Mouse (Mus musculus) forebrain, embryonic 14.5 days (tissue): ENCODE results near the gene Gm10644. TPM values are rescaled to one million over a fixed set of nuclear protein-coding genes. Genes with fewer than 3 reads are reported as not detected.

ENCODE experiments used
- ATAC-seq: fragments of 200-750 bp; cut with Nextera tagmentation; 2 replicates; pipeline ENCODE4 v1.8.0; 2017; ENCODE audit warnings: mild to moderate bottlenecking, moderate library complexity
- DNase-seq: peaks from one replicate; pipeline ENCODE4 v3.0.0-alpha.2; 2015; ENCODE audit warnings: low spot score
- H3K27ac ChIP-seq: fragments of 300-500 bp; sonication (generic); 2 replicates; pipeline ENCODE4 v1.5.1; 2014; ENCODE audit warnings: low read depth, mild to moderate bottlenecking, control low read depth, low read length, moderate library complexity
- H3K27me3 ChIP-seq: fragments of 300-500 bp; sonication (generic); replicated peaks from 2 replicates; pipeline ENCODE4 v1.6.1; 2014; ENCODE audit warnings: low read length, control low read depth, mixed read lengths; ENCODE audit not compliant: control insufficient read depth, insufficient read depth
- H3K36me3 ChIP-seq: fragments of 300-500 bp; sonication (generic); 2 replicates; pipeline ENCODE4 v1.6.1; 2014; ENCODE audit warnings: low read length, control low read depth; ENCODE audit not compliant: control insufficient read depth, insufficient read depth
- H3K4me1 ChIP-seq: fragments of 300-500 bp; sonication (generic); 2 replicates; pipeline ENCODE4 v1.6.1; 2014; ENCODE audit warnings: antibody characterized with exemption, low read length, control low read depth; ENCODE audit not compliant: control insufficient read depth, insufficient read depth
- H3K4me2 ChIP-seq: fragments of 300-500 bp; sonication (generic); 2 replicates; pipeline ENCODE4 v1.6.1; 2014; ENCODE audit warnings: mild to moderate bottlenecking, control low read depth, low read length
- H3K4me3 ChIP-seq: fragments of 300-500 bp; sonication (generic); 2 replicates; pipeline ENCODE4 v1.5.1; 2014; ENCODE audit warnings: low read depth, low read length, control low read depth
- H3K9ac ChIP-seq: fragments of 300-500 bp; sonication (generic); 2 replicates; pipeline ENCODE4 v1.6.1; 2014; ENCODE audit warnings: mild to moderate bottlenecking, low read length, control low read depth, moderate library complexity
- H3K9me3 ChIP-seq: fragments of 300-500 bp; sonication (generic); replicated peaks from 2 replicates; pipeline ENCODE4 v1.6.1; 2016; ENCODE audit warnings: low read length, control low read depth, mixed read lengths; ENCODE audit not compliant: control insufficient read depth
- WGBS: fragments of 180-500 bp; shearing (Covaris S2); extraction: QIAGEN DNeasy Blood & Tissue Kit; methylation state at CpG from one replicate; pipeline ENCODE4 v1.1.7; 2014; 5-methylcytosine and 5-hydroxymethylcytosine counted together
- polyA plus RNA-seq: library from polyadenylated mRNA; unstranded; fragments of >200 nt; fragmentation: Nextera tagmentation; extraction: Ambion mirVana; gene quantifications from 2 replicates; pipeline ENCODE4 v1.2.1, GENCODE M21; 2014

Gm10644 gene
- 0.61 and 0.93 TPM in 2 replicates for polyA plus RNA-seq

DNA sequence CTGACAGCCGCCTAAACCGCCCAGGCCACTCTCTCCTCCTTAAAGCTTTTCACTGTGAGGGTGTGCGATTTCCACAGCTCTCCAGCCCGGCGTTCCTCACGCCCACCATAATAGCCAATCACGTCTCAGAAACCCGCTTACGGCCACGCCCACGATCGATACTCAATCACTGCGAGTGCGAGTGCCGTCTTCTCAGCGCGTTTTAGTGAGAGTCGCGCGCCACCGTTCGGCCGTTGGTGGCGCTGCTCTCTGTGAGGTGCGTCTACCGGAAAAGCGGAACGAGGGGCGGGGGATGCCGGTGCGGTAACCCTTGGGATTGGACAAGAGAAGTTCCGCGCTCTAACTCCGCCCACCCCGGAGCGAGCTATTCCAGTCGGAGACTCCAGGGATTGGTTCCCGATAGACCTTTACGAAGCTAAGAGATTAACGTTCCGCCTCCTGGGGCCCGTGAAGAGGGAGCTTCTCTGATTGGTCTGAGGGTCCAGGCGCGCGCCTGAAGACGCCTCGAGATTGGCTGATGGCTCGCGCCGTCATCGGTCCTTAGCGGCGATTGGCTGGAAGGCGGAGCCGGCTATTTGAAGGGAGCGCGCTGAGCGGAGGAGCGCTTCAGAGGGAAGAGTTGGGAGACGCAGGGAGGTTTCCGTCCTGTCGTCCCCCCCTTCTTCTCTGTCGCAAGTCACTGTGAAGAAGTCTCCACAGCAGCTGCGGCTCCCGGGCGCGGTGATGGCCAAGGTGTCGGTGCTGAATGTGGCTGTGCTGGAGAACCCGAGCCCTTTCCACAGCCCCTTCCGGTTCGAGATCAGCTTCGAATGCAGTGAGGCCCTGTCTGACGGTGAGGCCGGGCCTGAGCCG, at the start of gene Gm10644, which contains the start of gene Asf1b:
Gene Gm10644, minus strand, starts transcription at position 100 of the 852 bp plus-strand sequence.
Gene Asf1b, plus strand, starts transcription at position 402 of the 852 bp plus-strand sequence.
- peaks cover 8% of the 10 kb centered on the region for H3K4me1 ChIP-seq
- no peaks in the 10 kb centered on the region for H3K9me3 ChIP-seq
- peak within 1 kb of the TSS; percentile 60 for H3K9ac ChIP-seq
- H3K27me3 ChIP-seq = no peaks in the 10 kb centered on the region
- no peaks in the 10 kb centered on the region for H3K36me3 ChIP-seq
- H3K27ac ChIP-seq = peak within 1 kb of the TSS; percentile 23
- peak; percentile 100 for DNase-seq
- under 1% methylated on average over 73 of the region's 75 CpGs for WGBS
- H3K4me2 ChIP-seq = peak within 1 kb of the TSS; percentile 92
- peak; percentile 99 for ATAC-seq
- H3K4me3 ChIP-seq = peak within 1 kb of the TSS; percentile 60

DNA sequence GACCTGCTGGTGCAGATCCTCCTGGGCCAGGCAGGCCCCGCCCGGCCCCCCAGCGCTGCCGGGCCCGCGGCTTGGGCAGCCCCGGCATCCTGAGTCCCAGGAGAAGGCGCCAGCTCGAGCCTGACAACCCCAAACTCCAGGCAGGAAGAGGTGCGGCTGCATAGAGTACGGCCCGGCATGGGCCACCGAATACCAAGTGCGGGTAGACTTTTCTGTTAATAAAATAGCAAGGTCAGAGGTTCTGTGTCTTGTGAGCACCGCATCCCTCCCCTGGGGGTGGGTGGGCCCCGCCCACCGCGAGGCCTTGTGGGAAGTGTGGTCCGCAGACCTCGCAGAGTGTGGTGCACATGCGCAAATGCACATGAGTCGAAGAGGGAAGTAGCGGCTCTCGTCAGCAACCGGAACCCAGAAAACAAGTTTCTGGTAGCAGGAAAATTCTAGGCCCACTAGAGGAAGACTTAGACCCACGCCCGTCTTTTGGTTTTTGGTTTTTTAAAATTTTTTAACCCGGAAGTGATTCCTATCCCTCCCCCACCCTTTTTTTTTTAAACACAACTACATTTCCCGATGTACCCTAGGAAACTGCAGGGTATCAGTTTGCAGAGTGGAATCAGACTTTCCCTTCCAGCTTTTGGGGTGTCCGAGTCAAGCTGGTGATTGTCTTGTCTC, 49.7 kb upstream of the Gm10644 start:
- peak; percentile 88 for ATAC-seq
- Histone ChIP-seq H3K4me3 (peak overlapping the region; percentile 58), H3K4me1 (peaks cover 15% of the 10 kb centered on the region), H3K27ac (peak overlapping the region; percentile 63; the same call in 1 of the 2 replicates), H3K4me2 (peak overlapping the region; percentile 96), H3K9ac (peak overlapping the region; percentile 79), H3K27me3 (peaks cover 9% of the 10 kb centered on the region), H3K36me3 (peaks cover 18% of the 10 kb centered on the region), H3K9me3 (no peaks in the 10 kb centered on the region)
- WGBS = 2% methylated on average over 30 of the region's 30 CpGs
- peak; percentile 96 for DNase-seq

DNA sequence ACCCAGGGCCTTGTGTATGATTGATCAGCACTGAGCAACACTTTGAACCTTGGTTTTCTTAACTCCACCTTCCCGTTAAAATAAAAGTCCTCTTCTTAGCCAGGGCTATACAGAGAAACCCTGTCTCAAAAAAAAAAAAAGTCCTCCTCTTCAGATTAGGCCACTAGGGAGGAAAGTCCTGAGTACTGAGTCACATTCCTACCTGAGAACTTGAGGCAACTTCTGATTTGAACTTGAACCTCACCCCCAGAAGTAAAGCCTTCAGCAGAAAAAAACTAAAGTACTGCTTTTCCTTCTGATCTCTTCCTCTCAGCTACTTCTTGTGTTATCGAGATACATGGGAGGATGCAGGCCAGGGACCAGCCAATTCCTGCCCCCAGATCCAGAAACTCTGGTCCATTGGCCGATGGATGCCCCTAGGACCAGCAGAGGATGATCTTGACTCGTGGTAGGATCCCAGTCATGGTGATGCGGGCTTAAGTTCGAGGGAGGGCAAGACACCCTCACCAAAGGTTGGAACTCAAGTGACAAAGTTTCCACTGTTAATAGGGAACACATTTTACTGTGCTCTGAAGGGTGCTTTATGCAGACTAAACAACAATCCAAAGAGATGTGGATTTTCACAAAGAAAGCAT, 48.7 kb upstream of the Gm10644 start:
- H3K9ac ChIP-seq = peak overlapping the region; percentile 79
- no peaks in the 10 kb centered on the region for H3K9me3 ChIP-seq
- DNase-seq = no peak
- peaks cover 25% of the 10 kb centered on the region for H3K36me3 ChIP-seq
- peak overlapping the region; percentile 96 for H3K4me2 ChIP-seq
- H3K27me3 ChIP-seq = peaks cover 10% of the 10 kb centered on the region
- peak overlapping the region; percentile 58 for H3K4me3 ChIP-seq
- H3K27ac ChIP-seq = no peak overlapping the region
- ATAC-seq = no peak
- H3K4me1 ChIP-seq = peaks cover 23% of the 10 kb centered on the region
- WGBS = 75% methylated on average over 6 of the region's 6 CpGs

DNA sequence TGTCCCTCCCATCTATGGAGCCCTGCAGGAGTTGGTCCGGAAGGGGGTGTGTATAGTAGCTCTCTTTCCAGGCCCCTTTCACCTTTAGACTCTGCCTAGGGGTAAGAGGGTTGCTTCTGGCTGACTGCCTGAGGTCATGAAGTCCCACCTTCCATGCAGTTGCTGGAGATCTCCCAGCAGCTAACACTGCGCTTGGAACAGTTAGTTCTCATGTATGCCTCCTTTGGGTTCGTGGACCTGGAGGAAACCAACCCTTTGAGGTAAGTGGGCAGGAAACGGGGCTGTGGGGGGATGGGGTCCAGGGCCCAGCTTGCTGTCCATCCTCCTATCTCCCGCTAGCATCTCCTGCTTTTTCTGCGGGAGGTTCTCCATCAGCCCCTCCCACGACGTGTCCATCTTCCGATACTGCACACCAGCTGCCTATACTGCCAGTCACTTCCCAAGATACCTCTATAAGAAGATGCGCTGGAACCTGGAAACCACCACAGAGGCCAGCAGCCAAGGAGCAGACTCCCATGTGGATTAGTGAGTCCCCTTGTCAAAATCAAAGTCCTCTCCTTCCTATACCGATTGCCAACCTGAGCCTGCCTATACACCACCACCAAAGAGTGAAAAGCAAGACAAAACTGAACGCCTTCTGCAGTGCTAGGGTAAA, 48.1 kb upstream of the Gm10644 start:
- no peak overlapping the region for H3K4me3 ChIP-seq
- H3K27ac ChIP-seq = no peak overlapping the region
- WGBS = 53% methylated on average over 12 of the region's 12 CpGs
- DNase-seq (no peak), ATAC-seq (no peak)
- no peaks in the 10 kb centered on the region for H3K9me3 ChIP-seq
- H3K27me3 ChIP-seq = peaks cover 10% of the 10 kb centered on the region
- no peak overlapping the region for H3K4me2 ChIP-seq
- peaks cover 24% of the 10 kb centered on the region for H3K4me1 ChIP-seq
- peaks cover 25% of the 10 kb centered on the region for H3K36me3 ChIP-seq
- H3K9ac ChIP-seq = no peak overlapping the region

DNA sequence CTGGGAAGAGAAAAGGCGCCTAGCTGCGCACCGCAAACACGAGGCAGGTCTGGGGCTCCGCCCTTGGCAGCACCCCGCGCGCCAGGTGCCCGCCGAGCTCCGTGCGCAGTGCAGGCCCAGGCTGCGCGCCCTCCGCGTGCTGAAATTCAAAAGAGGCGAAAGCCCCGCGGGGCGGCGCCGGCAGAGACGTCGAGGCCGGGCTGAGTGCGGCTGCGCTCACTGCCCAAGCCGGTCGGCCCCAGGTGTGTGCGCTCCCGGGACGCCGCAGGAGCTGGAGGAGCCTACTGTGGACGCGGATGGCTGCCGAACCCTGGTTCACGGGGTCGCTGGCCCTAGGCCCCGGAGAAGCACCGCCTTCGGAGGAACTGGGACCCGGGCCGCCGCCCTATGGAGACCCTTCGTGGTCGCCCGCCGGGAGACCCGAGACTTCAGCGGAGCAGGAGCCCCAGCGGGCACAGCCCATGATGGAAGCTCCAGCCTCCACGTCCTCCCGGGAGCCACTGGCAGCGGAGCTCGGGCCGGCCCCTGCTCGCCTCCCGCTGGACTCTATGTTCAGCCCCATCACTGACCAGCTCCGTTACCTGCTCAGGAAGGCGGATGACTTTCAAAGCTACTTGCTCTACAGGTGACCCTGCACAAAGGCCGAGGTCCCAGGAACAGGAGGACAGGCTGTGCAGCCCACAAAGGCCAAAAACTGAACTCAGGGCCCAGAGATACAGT, 46.4 kb upstream of the Gm10644 start, which contains the start of gene 1700067K01Rik:
Gene 1700067K01Rik, plus strand, starts transcription at position 222 of the 720 bp plus-strand sequence.
- peaks cover 25% of the 10 kb centered on the region for H3K36me3 ChIP-seq
- H3K4me3 ChIP-seq = 0 out of 2 replicates have a peak within 1 kb of the TSS, but pooled peaks have one; percentile 5
- H3K4me2 ChIP-seq = peak within 1 kb of the TSS; percentile 31
- H3K9ac ChIP-seq = 0 out of 2 replicates have a peak within 1 kb of the TSS, but pooled peaks have one; percentile 45
- H3K27ac ChIP-seq = no peak within 1 kb of the TSS
- ATAC-seq (no peak), DNase-seq (no peak)
- no peaks in the 10 kb centered on the region for H3K9me3 ChIP-seq
- H3K4me1 ChIP-seq = peaks cover 24% of the 10 kb centered on the region
- WGBS = 16% methylated on average over 55 of the region's 61 CpGs
- H3K27me3 ChIP-seq = peaks cover 10% of the 10 kb centered on the region

DNA sequence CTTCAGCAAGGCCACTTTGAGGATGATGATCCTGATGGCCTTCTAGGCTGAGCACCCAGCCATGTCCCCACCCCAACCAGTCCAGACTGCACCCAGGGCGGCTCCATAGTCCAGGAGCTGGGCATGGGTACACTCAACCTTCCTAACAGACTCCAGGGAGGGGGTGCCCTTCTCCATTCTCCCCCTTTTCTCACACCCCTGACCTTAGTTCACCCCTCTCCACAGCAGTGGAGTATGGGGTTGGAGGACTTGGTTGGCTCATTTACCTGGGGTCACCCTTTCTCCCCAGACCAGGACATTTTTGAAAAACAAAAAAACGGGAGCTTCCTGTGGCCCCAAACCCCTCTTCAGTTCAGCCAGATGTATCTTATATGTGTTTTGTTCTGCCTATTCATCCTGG, 44.8 kb upstream of the Gm10644 start:
- DNase-seq (no peak), ATAC-seq (no peak)
- 88% methylated on average over 2 of the region's 2 CpGs for WGBS
- peaks cover 21% of the 10 kb centered on the region for H3K4me1 ChIP-seq
- H3K4me2 ChIP-seq = no peak overlapping the region
- H3K9ac ChIP-seq = no peak overlapping the region; the same call in 1 of the 2 replicates
- peaks cover 25% of the 10 kb centered on the region for H3K36me3 ChIP-seq
- no peaks in the 10 kb centered on the region for H3K9me3 ChIP-seq
- peaks cover 10% of the 10 kb centered on the region for H3K27me3 ChIP-seq
- no peak overlapping the region for H3K4me3 ChIP-seq
- H3K27ac ChIP-seq = no peak overlapping the region

DNA sequence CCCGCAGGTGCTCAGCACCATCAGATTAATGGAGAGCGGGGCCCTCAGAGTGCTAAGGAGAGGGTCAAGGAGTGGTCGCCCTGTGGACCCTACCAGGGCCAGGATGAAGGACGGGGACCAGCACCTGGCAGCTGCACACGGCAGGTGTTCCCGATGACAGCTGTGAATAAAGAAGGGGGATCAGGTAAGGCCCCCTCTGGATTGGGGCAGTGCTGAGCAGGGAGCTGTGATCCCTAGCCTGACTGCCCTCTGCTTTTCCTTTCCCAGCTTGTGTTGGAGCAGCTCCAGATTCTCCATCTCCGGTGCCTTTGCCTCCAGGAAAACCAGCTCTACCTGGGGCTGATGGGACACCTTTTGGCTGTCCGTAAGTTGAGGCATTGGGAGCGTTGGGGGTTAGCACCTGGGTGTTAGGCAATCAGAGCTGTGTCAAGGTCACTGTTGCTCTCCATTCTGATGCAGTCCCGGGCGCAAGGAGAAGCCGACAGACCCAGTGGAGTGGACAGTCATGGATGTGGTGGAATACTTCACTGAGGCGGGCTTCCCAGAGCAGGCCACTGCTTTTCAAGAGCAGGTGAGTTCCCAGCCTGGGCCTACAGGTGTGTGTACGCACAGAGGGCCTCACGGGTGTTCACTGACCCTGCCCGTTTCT, 44.2 kb upstream of the Gm10644 start:
- Histone ChIP-seq H3K4me3 (peak overlapping the region; percentile 71), H3K36me3 (peaks cover 25% of the 10 kb centered on the region), H3K4me1 (peaks cover 18% of the 10 kb centered on the region), H3K9me3 (no peaks in the 10 kb centered on the region), H3K27me3 (peaks cover 10% of the 10 kb centered on the region), H3K9ac (peak overlapping the region; percentile 84; the same call in 1 of the 2 replicates), H3K4me2 (peak overlapping the region; percentile 85), H3K27ac (no peak overlapping the region)
- ATAC-seq (no peak), DNase-seq (no peak)
- WGBS = 63% methylated on average over 16 of the region's 16 CpGs
